Mouse (Mus musculus): ENCODE measurements around the gene Olfr801.

GRCm38 (mm10) chr10:129627834-129628233 lies 45.8 kb downstream of the Olfr801 start, which contains the start of gene Olfr798:
- TF ChIP-seq CTCF (IDR thresholded peaks at IDR 0.05 in 2 of 3, conservative IDR thresholded peaks at IDR 0.05 in 1 of 3; ENCODE audit: control insufficient read depth in 1 of 3, insufficient read depth in 1 of 3, low read depth in 2 of 3, low read length in 3 of 3, poor library complexity in 1 of 3, severe bottlenecking in 1 of 3) (no peak), MYC (IDR thresholded peaks at IDR 0.05; ENCODE audit: low read depth, low read length) (no peak), EP300 (IDR thresholded peaks at IDR 0.05; ENCODE audit: low read depth in 1 of 2, low read length in 2 of 2) (no peak), E2F4 (IDR thresholded peaks at IDR 0.05; ENCODE audit: borderline replicate concordance, low read depth, low read length) (no peak), GATA1 (IDR thresholded peaks at IDR 0.05; ENCODE audit: low read depth, low read length) (no peak), POLR2A (IDR thresholded peaks at IDR 0.05; ENCODE audit: control insufficient read depth in 1 of 2, insufficient read depth in 1 of 2, low read depth in 1 of 2, low read length in 2 of 2, poor library complexity in 1 of 2) (no peak), MAZ (IDR thresholded peaks at IDR 0.05; ENCODE audit: low read depth, low read length) (no peak)
